Mouse (Mus musculus) v-Abl transformed pro-B cells (cell line): ENCODE results near the gene Arl15.

Source experiments
- in situ Hi-C, 2 experiments: fragments of 400-800 bp; cut with MboI; formaldehyde crosslinking; loops; one replicate each; pipeline ENCODE4 v1.15.1; 2025; ENCODE audit not compliant: unreplicated experiment in 2 of 2

Arl15 gene

DNA sequence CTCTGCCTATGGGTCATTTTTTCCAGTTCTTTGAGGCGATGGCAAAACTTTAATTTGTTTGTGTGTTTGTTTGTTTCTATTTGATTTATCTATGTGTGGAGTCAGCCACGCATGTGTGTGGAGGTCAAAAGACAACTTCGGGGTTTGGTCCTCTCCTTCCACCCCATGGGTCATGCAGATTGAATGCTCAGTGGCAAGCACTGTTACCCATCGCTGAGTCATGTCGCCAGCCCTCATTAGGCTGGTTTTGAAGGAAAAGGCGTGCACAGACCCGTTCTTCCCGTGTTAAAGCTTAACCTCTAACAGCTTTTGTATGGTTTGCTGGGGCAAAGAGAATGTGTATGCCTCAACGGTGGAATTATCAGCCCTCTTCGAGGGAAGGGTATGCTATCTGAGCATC is 315.1 kb downstream of the Arl15 start:
- in situ Hi-C loops = no loop called here

DNA sequence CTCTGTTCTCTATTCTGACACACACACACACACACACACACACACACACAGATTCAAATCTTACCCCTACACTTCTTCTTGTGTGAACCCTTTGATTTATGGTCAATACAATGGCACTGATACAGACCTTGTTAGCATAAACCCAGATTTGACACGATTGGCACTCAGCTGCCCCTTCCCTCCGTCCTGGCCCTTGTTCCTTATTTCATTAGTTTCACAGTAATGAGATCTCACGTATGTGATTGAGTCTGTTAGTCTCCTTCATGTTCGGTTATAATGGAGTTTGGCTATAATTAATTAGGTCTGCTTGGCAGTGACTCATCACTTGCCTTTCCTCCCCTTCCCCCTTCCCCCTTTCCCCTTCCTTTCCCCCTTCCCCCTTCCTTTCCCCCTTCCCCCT is 315.5 kb downstream of the Arl15 start:
- in situ Hi-C loops = no loop called here

DNA sequence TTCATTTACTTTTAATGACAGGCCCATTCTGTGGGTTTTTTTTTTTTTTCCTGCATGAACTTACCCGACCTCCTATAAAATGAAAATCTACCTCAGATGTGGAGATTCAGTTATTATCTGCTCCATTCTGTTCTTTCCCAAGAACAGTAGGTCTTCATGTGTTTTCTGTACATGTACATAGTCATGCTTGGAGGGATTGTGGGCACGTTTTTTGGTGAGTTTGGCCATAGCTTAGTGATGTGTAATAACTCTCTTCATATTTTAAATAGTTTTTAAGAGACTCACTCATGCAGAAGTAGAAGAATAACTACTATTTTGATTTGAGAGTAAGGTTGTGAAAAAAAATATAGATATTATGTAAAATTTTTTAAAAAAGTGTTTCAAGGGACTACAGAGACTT is 319.2 kb downstream of the Arl15 start:
- in situ Hi-C loops = no loop called here

DNA sequence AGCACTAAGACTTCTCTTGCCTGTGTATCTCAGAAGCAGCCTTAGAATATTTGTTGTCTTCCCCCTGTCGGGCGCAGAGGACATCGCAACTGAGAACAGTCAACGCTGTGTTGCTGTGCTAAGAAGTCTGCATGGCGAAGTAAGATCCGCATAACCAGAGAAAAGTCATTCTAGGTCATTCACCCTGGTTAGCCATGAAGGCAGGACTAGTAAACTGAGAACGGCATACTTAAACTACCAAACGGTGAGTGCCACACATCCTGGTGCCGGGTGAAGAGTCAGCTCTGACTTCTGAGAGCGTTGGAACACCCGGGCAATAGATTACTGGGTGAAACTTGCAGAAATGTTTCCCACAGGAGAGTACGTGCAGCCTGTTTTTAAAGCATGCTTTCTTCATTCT is 320.3 kb downstream of the Arl15 start:
- in situ Hi-C loops = no loop called here

DNA sequence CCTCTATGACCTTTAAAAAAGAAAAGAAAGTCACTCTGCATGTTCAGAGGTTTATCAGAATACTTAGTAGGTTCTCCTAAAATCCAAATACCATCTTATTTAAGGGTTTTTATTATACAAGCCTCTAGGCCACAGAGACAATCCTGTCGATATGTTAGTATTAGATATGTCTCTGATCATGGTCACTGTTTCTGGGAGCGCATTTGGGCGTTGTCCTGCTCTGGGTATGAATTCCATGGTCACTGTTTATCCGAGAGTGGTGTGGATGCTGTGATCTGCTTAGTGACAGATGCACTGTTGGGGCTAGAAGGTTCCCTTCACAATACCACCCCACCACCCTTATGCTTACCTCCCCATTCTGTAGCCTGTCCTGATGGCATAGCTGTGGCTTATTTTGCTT is 320.8 kb downstream of the Arl15 start:
- in situ Hi-C loops = no loop called here

DNA sequence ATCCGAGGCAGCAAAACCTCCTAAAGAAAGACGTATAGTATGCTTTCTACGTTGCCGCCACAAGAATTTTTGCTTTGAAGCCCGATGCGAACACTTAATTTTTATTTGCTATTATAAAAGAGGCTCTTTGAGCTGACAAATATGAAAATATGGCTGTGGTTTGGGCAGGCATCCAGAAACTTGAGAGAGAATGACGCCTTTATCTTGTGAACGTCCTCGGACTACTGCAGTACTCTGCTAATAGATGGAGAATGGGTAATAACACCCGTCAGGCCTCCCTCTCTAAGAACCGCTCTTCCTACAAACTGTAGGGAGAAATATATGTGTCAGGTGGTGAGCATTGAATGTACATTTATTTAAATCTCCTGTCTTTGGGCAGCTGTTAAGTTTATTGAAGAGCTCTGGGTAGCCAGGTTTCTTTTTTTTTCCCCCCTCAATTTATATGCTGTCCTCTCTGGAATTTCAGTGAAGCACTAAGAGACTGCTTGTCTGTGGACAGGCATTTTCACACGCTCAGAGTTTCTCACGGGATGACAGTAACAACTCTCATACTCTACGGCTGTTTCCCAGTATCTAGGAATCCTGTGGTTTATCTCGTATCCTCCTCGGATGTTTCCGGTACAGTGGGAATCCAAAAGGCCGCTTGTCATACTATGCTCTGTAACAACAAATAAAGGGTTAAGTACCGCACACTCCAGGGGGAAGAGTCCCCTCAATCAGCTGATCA is 324.0 kb downstream of the Arl15 start:
- in situ Hi-C loops = no loop called here

DNA sequence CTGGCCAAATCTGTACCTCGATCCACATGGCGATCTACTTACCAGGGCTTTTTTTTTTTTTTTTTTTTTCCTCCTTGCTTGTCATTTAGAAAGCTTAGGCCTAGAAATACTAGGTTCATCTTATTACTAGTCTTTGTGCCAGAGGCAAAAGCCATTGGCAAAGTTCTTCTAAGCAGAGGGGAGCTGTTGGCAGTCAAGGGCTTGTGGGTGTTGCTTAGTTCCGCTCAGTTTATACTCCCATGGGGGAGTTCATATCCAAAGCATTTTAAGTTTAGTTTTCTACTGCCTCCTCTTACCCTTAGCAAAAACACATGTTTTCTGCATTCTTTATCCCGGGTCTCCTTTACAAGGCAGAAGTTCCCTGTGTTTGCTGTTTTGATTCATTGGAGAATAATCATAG is 325.5 kb downstream of the Arl15 start:
- in situ Hi-C loops = no loop called here

DNA sequence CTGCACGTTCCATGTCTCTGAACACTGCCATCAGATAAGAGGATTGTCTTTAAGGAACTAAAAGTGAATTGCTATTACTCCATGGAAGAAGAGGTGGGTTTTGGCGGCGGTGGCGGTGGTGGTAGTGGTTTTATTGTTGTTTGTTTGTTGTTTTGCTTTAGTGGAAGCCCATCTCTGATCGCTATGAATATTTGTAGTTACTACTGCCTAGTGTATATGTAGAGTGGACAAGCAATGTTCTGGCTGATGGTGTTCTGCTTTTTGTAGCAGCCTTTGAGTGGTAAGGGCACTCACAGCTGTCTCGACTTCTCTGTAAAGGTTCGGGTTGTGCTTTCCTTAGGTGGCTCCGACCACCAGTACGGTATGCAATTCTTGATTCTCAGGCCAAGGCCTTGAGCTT is 327.3 kb downstream of the Arl15 start:
- in situ Hi-C loops = no loop called here

DNA sequence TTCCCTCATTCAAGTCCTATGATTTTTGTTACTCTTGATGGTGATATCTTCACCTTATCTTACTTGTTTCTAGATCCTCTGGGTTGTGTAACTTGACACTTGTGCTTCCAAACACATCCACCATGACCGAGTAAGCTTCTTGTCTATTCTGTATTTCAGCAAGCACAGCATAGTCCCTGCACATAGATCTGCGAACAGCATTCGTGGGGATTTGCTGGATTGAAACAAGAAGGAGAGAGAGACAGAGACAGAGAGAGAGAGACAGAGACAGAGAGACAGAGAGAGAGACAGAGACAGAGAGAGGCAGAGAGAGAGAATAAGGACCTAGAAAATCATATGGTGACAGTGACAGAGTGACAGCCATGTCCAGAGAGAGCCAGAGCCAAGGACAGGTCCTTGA is 329.1 kb downstream of the Arl15 start:
- in situ Hi-C loops = no loop called here

DNA sequence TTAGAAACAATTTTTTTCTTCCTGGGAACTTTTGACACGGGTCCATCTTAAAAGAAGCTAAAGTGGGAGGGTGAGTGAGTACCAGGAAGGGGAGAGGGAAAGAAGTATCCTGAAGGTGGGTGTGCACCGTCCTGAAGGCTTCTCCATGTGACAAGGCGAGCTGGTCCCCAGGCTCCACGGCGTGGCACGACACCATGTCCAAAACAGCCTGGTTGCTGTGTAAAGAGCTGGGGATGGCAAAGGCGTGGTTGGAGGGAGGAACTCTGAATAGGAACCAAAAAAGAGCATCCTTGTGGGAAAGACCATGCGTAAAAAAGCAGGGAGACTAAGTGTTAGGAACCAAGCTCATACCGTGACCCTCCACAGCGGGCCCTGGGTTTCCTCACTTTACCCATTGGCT is 330.1 kb downstream of the Arl15 start:
- in situ Hi-C loops = no loop called here

DNA sequence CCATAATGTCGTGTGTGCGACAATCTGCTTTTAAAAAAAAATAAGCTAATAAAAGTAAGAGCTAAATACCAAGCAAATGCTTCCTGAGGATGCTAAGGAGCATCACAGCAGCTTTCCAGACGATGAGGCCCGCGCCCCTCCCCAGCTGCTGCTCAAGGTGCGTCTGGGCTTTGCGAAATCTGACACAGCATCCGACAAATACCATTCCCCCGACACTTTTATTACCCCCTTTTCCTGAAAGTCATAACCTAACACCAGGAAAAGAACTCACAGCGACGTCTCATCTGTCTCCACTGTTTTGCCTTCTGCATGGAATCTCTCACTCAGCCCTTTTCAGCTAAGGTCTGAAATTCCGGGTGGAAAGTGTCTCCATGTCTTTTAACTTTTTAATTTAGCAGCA is 330.7 kb downstream of the Arl15 start:
- in situ Hi-C loops = no loop called here

DNA sequence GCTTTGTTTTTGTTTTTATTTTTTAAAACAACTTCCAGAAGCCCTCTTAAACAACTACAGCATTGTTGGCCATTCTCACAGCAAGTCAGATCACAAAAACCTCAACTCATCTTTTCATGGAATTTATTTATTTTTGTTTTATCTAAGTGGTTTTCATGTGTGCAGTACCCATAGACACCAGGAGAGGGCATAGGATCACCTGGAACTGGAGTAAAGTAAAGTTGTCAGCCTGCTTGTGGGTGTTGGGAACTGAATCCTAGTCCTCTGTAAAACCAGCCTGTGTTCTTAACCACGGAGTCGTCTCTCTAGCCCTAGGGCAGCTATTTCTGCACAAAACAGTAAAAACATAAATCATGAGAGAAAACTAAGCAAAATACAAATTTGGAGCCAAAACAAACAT is 334.1 kb downstream of the Arl15 start:
- in situ Hi-C loops = no loop called here

DNA sequence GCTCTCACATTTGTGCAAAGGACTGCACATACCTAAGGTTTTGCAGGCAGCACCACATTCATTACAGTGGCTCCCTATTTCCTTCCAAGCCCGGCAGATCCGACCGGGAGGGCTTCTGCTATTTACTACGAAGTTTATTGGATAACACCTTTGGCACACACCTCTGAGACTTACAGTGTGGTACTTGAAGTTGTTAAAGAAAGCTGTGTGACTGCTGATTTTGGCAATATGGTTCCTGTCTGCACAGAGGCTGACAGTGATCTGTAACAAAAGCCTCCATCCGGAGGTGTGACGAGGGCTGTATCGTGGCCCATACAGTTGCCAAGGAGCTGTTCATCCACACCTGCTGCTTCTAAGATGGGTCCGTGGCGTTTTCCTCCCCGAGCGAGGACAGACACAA is 335.7 kb downstream of the Arl15 start:
- in situ Hi-C loops = no loop called here

DNA sequence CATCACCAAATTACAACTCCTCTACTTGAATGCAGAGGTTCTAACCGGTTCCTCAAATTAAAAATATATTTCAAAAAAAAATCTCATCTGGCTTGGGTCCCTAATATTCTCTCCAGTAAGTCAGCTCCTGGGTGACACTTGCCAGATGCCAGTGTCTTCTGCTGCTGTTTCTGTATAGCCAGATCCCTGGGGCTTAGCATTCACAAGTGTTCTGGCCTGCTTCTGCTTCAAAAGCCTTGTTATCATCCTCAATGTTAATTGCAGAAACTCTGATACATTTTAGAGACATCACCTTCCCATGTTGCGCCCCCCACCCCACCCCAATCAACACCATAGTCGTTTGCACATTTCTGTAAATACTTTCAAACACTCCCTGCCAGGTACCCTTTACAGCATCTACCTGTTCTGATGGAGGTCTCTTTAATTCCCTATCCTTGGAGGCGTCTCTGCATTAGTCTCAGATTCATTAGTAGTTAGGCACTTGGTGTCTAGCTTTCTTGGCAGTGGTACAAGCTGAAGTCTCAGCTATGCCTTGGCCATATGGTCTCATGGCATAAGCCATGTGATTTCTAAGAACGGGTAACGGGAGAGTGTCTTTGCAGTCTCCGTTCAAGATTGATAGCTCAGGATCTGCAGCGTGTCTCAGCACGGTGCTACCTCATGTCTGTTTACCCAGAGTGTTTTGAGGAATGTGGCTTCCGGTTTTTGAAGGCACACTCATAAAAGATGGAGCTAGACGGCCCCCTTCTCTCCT is 336.4 kb downstream of the Arl15 start:
- in situ Hi-C loops = no loop called here

DNA sequence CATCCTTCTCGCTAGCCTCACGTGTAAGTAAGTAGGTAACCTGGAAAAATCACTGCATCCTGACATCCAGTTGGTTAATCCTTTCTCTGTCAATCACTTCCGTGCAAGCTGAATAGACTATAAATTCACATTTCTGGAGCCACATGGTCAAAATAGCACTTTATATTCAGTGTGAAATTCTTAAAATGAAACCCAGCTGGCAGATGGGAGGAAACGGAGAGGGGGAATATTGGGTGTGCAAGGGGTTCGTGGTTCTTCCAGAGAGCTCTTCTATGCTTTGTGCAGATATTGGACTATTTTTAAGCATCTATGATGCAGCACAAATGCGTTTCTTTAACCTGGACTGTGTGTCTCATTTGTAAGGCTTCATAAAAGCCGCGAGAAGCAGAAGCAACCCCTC is 344.6 kb downstream of the Arl15 start:
- in situ Hi-C loops = no loop called here

DNA sequence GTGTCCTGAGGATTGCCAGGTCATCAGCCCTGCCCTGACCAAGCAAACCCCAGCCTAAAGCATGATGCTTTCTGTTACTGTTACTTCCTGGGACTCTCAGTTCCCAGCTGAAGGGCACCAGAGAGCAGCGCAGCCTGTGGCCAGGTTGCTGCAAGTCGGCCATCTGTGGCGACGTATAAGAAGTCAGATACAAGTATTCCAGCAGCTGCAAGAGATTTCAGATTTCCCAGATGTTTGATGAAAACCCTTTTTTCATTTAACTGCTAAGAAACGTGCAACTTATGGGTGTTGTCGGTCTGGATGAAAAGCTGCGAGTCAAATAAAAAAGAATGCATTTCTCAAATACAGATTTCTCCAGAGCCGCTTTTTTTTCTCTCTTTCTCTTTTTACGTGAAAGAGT is 345.3 kb downstream of the Arl15 start:
- in situ Hi-C loops = no loop called here

DNA sequence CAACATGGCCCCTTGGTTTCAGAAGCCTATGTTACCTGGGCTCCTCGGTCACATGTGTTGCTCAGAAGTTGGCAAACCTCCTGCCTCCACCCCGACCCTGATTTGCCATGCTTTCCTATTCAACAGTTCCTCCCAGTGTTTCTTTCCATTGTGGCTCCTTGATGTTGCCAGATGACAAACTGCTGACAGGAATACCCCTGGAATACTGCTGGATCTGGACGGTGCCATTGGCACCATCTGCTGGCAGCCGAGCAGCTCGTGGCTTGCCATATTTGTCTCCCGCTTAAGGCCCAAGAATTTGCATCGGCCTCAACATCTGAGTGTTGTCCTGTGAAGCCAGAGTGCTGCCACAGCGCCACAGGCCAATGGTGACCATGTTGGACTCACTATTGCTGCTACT is 348.5 kb downstream of the Arl15 start:
- in situ Hi-C loops = no loop called here

DNA sequence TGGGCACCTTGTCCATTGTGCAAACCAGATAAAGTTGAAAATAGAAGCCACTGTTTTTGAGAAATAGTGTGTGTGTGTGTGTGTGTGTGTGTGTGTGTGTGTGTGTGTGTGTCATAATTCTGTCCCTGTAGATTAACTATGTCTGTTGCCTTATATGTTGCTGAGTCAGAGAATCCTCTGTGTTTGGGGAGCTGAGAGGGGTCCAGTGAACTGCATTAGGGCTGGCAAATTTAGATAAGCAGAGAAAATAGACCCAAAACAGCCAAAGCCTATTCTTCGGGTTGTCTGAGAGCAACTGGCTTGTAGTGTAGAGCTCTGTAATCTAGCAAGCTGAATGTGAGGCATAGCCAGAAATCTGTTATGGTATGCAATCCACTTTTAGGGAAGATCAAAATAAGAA is 348.9 kb downstream of the Arl15 start:
- in situ Hi-C loops = no loop called here

DNA sequence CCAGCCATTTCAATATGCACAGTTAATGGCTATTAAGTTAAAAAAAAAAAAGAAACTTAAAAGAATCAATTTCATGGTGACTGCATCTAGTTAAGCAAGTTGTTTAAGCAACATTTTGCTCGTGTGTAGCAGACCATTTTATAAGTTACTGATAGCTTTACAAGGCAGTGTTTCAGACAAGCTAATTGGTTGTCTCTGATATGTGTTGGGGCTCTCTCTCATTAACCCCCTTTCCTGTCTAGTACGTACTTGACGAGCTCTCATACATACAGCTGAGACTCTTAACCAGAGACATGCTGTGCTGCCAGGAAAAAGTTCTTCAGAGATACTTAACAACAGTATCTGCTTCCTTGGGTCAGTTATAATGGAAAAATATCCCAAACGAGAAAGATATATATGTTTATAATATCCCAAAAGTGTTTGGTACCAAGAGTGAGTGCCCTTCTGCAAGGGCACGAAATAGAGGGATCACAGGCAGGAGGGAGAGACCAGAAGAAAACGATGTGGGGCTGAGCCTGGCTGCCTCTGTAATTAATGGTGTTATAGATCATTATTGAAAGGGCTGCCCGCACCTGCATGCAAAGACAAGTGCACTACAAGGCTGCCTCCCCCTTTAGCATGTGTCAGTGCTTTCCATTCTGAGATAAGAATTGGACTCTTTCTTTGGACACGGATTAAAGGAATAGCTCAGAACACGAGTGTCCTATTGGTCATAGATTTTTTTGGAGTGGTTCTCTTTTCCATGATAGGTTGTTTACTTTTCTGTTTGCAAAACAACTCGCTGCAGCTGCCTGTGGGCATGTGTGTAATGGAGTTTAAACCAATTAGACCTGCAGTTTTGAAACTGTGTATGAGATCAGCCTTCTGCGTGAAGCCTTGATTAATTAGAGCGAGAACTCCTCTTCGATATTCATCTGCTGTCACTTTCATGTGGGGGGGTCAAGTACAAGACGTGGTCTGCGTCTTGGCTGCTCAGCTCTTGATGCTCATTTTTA is 350.0 kb downstream of the Arl15 start:
- in situ Hi-C loops = no loop called here

DNA sequence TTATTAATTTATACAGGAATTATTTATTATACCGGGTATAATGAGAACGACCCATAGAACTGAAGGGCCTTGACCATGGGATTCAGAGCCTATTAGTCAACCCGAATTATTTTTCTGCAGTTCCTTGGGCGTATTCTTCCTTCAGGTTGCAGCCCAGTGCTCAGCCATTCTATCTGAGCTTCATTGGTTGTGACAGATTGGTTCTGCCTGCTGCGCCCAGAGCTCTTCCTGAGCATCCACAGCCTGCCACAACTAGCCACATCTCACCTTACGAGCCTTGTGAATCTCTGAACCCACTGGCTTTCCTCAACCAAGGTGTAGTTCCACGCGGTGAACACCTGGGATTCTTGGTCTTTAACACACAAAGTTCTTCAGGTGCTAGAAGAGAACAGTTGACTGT is 350.9 kb downstream of the Arl15 start:
- in situ Hi-C loops = no loop called here
